Mouse (Mus musculus): ENCODE measurements around the gene Prkar1a.

DNA sequence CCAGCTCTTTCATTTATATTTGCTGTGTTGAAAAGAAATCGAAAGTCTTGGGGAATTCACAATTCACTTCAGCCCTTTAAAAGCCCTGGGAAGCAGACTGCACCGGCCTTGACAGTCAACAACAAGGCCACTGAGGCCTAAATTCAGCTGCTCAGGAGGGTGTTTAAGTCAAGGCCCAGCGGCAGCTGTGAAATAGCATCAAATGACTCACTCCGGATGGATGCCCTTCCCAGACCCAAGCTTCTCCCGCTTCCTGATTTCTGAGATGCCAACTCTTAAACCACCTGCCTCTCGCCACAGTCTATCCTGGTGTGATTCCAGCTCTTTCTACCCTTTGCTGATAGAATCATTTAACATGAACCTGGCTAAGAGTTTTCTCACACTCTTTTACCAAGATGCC lies 28.8 kb upstream of the Prkar1a start:
- peak; percentile 85 to 97 (median 95) for TF ChIP-seq MYOD1 (IDR thresholded peaks at IDR 0.05; ENCODE audit: control insufficient read depth in 1 of 3, insufficient read length in 2 of 3, low read depth in 2 of 3)
- TF ChIP-seq MAX (IDR thresholded peaks at IDR 0.05; ENCODE audit: low read depth) = no peak
- peak; percentile 64 for TF ChIP-seq TCF3 (IDR thresholded peaks at IDR 0.05; ENCODE audit: insufficient read length, low read depth)
- no peak for TF ChIP-seq POLR2A (IDR thresholded peaks at IDR 0.05; ENCODE audit: insufficient read length, low read depth)
- peak; percentile 57 to 96 (median 88) for TF ChIP-seq MYOG (IDR thresholded peaks at IDR 0.05; ENCODE audit: control insufficient read depth in 1 of 3, insufficient read depth in 1 of 3, insufficient read length in 2 of 3, low read depth in 2 of 3)
